Mouse (Mus musculus) intestine, postnatal 0 days (tissue): ENCODE measurements around the gene Apol7b. TPM values are rescaled to one million over a fixed set of nuclear protein-coding genes. Genes with fewer than 3 reads are reported as not detected.

Source experiments
- ATAC-seq: fragments of 200-750 bp; cut with Nextera tagmentation; 2 replicates; pipeline ENCODE4 v1.8.0; 2017; ENCODE audit warnings: mild to moderate bottlenecking, moderate TSS enrichment, moderate library complexity
- H3K27ac ChIP-seq: fragments of 300-500 bp; sonication (generic); 2 replicates; pipeline ENCODE4 v1.5.1; 2014; ENCODE audit warnings: mild to moderate bottlenecking, low read depth, low read length, moderate library complexity
- H3K27me3 ChIP-seq: fragments of 300-500 bp; sonication (generic); replicated peaks from 2 replicates; pipeline ENCODE4 v1.6.1; 2014; ENCODE audit warnings: low read length, mixed read lengths; ENCODE audit not compliant: control insufficient read depth, insufficient read depth
- H3K36me3 ChIP-seq: fragments of 300-500 bp; sonication (generic); 2 replicates; pipeline ENCODE4 v1.6.1; 2014; ENCODE audit warnings: mild to moderate bottlenecking, moderate library complexity; ENCODE audit not compliant: control insufficient read depth, insufficient read depth
- H3K4me1 ChIP-seq: fragments of 300-500 bp; sonication (generic); replicated peaks from 2 replicates; pipeline ENCODE4 v1.6.1; 2014; ENCODE audit warnings: antibody characterized with exemption, low read length, mixed read lengths; ENCODE audit not compliant: control insufficient read depth, insufficient read depth
- H3K4me2 ChIP-seq: fragments of 300-500 bp; sonication (generic); replicated peaks from 2 replicates; pipeline ENCODE4 v1.6.1; 2014; ENCODE audit warnings: low read depth, mild to moderate bottlenecking, moderate library complexity
- H3K4me3 ChIP-seq: fragments of 300-500 bp; sonication (generic); 2 replicates; pipeline ENCODE4 v1.5.1; 2014; ENCODE audit warnings: low read depth, low read length
- H3K9ac ChIP-seq: fragments of 300-500 bp; sonication (generic); 2 replicates; pipeline ENCODE4 v1.6.1; 2014; ENCODE audit warnings: mild to moderate bottlenecking, low read depth, low read length
- H3K9me3 ChIP-seq: fragments of 300-500 bp; sonication (generic); 2 replicates; pipeline ENCODE4 v1.6.1; 2016; ENCODE audit warnings: mixed run types; ENCODE audit not compliant: control insufficient read depth
- CTCF ChIP-seq: sonication (generic); IDR thresholded peaks from 2 replicates; pipeline ENCODE4 v1.5.1; 2016; ENCODE audit warnings: low read depth, mild to moderate bottlenecking, control low read depth, antibody characterized with exemption, moderate library complexity
- WGBS: fragments of 180-500 bp; shearing (Covaris S2); extraction: QIAGEN DNeasy Blood & Tissue Kit; methylation state at CpG from one replicate; pipeline ENCODE4 v1.1.7; 2014; 5-methylcytosine and 5-hydroxymethylcytosine counted together
- polyA plus RNA-seq: library from polyadenylated mRNA; unstranded; fragments of >200 nt; fragmentation: Nextera tagmentation; extraction: Ambion mirVana; gene quantifications from 2 replicates; pipeline ENCODE4 v1.2.1, GENCODE M21; 2015

Apol7b gene
- polyA plus RNA-seq, 1 experiment from 2014 or later = 0.21 TPM

DNA sequence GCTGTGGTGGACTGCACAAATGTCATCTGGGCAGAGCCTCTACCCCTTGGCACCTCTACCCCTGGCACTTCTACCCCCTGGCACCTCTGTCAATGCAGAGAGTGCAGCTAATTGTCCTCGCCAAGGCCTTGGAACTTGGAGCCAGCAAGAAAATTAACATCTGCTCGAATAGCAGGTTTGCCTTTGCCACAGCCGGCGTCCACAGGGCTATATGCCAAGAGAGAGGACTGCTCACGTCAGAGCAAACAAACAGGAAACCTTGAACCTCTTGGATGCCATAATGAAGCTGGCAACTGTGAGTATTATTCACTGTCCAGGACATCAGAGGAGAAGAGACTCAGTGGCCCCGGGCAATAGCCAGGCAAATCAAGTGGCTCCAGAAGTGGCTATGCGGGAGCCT, 70.4 kb downstream of the Apol7b start:
- Histone ChIP-seq H3K36me3 (no peaks in the 10 kb centered on the region), H3K4me2 (no peak overlapping the region), H3K9me3 (no peaks in the 10 kb centered on the region), H3K9ac (no peak overlapping the region), H3K4me1 (no peaks in the 10 kb centered on the region), H3K27ac (no peak overlapping the region), H3K4me3 (no peak overlapping the region), H3K27me3 (no peaks in the 10 kb centered on the region)
- no peak for TF ChIP-seq CTCF
- no peak for ATAC-seq
- 79% methylated on average over 7 of the region's 7 CpGs for WGBS

Other genes with a start within 250 kb of the Apol7b start
- gene Rbfox2, start 140.5 kb downstream of the Apol7b start, polyA plus RNA-seq = 16.8 and 20.3 TPM in 2 replicates
- 30.9 and 31.4 TPM in 2 replicates for gene Apol7a, start 48.4 kb downstream of the Apol7b start, polyA plus RNA-seq
- gene Apol9a, start 36.4 kb downstream of the Apol7b start, polyA plus RNA-seq = 26.2 and 33.1 TPM in 2 replicates
- 0.60 and 0.85 TPM in 2 replicates for gene Apol10a, start 29.6 kb upstream of the Apol7b start, polyA plus RNA-seq
- not detected in 2 replicates for gene Apol11a, start 60.8 kb upstream of the Apol7b start, polyA plus RNA-seq
- 18.8 and 23.9 TPM in 2 replicates for gene Apol7c, start 85.8 kb upstream of the Apol7b start, polyA plus RNA-seq
- not detected in 2 replicates for gene 1700025B11Rik, start 114.4 kb upstream of the Apol7b start, polyA plus RNA-seq
- gene Apol10b, start 148.6 kb upstream of the Apol7b start, polyA plus RNA-seq = 0.61 and 0.69 TPM in 2 replicates
- not detected in 2 replicates for gene Gm36245, start 151.8 kb upstream of the Apol7b start, polyA plus RNA-seq
- gene Apol11b, start 195.8 kb upstream of the Apol7b start, polyA plus RNA-seq = not detected in 2 replicates